Mouse (Mus musculus) stomach, embryonic 14.5 days (tissue): ENCODE measurements around the gene Gm10322. TPM values are rescaled to one million over a fixed set of nuclear protein-coding genes. Genes with fewer than 3 reads are reported as not detected.

Experiments
- ATAC-seq: fragments of 200-750 bp; cut with Nextera tagmentation; 2 replicates; pipeline ENCODE4 v1.8.0; 2017; ENCODE audit warnings: low read depth, moderate TSS enrichment; ENCODE audit not compliant: insufficient number of reproducible peaks, insufficient read depth, low FRiP score
- H3K27ac ChIP-seq: fragments of 300-500 bp; sonication (generic); 2 replicates; pipeline ENCODE4 v1.5.1; 2014; ENCODE audit warnings: mild to moderate bottlenecking, low read length, moderate library complexity, mixed read lengths
- H3K27me3 ChIP-seq: fragments of 300-500 bp; sonication (generic); 2 replicates; pipeline ENCODE4 v1.6.1; 2014; ENCODE audit warnings: low read length, control low read depth, mixed read lengths; ENCODE audit not compliant: control insufficient read depth, insufficient read depth
- H3K36me3 ChIP-seq: fragments of 300-500 bp; sonication (generic); 2 replicates; pipeline ENCODE4 v1.6.1; 2014; ENCODE audit warnings: mild to moderate bottlenecking, control low read depth, low read length, moderate library complexity, mixed read lengths; ENCODE audit not compliant: control insufficient read depth, insufficient read depth
- H3K4me1 ChIP-seq: fragments of 300-500 bp; sonication (generic); 2 replicates; pipeline ENCODE4 v1.6.1; 2014; ENCODE audit warnings: low read length, control low read depth, mixed read lengths; ENCODE audit not compliant: control insufficient read depth, insufficient read depth
- H3K4me2 ChIP-seq: fragments of 300-500 bp; sonication (generic); replicated peaks from 2 replicates; pipeline ENCODE4 v1.6.1; 2014; ENCODE audit warnings: low read depth, low read length, control low read depth
- H3K4me3 ChIP-seq: fragments of 300-500 bp; sonication (generic); 2 replicates; pipeline ENCODE4 v1.5.1; 2014; ENCODE audit warnings: low read depth, low read length, control low read depth
- H3K9ac ChIP-seq: fragments of 300-500 bp; sonication (generic); replicated peaks from 2 replicates; pipeline ENCODE4 v1.6.1; 2014; ENCODE audit warnings: low read depth, mild to moderate bottlenecking, control low read depth, low read length, moderate library complexity, mixed read lengths
- H3K9me3 ChIP-seq: fragments of 300-500 bp; sonication (generic); 2 replicates; pipeline ENCODE4 v1.6.1; 2016; ENCODE audit warnings: low read depth, low read length, control low read depth; ENCODE audit not compliant: control insufficient read depth
- WGBS: fragments of 180-500 bp; shearing (Covaris S2); extraction: QIAGEN DNeasy Blood & Tissue Kit; methylation state at CpG from one replicate; pipeline ENCODE4 v1.1.7; 2014; 5-methylcytosine and 5-hydroxymethylcytosine counted together
- polyA plus RNA-seq: library from polyadenylated mRNA; unstranded; fragments of >200 nt; fragmentation: Nextera tagmentation; extraction: Ambion mirVana; gene quantifications from 2 replicates; pipeline ENCODE4 v1.2.1, GENCODE M21; 2014

Gm10322 gene
- polyA plus RNA-seq, 1 experiment from 2014 or later = not detected

- Histone ChIP-seq H3K4me3 (no peak overlapping the region), H3K27me3 (no peaks in the 10 kb centered on the region), H3K4me2 (no peak overlapping the region), H3K9me3 (no peaks in the 10 kb centered on the region), H3K27ac (no peak overlapping the region), H3K9ac (no peak overlapping the region), H3K4me1 (no peaks in the 10 kb centered on the region), H3K36me3 (no peaks in the 10 kb centered on the region)
- ATAC-seq = no peak
- 61% methylated on average over 2 of the region's 2 CpGs for WGBS
These were observed 28.8 kb downstream of the Gm10322 start for GRCm38 (mm10) chr10:59644710-59645109.

DNA sequence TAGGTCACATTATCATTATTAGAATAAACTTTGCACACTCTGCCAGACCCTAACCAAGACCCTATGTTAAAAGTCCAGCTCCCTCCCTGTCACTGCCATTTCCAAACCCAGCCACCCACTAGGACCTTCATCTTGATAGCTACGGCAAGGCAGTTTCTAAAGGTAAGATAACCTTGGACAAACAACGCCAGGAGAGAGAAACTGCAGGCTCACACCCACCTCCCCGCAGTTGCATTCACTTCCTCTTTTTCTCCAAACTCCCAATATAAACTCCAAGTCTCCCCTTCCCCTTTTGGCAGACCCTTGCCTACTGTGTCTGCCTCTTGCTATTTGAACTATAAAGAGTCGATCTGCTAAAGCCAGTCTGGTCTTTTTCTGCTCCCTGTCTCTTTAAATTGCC, 29.3 kb downstream of the Gm10322 start:
- H3K27ac ChIP-seq = no peak overlapping the region
- H3K9ac ChIP-seq = no peak overlapping the region
- no peak overlapping the region for H3K4me3 ChIP-seq
- H3K4me2 ChIP-seq = no peak overlapping the region
- no peak for ATAC-seq
- no peaks in the 10 kb centered on the region for H3K27me3 ChIP-seq
- H3K4me1 ChIP-seq = no peaks in the 10 kb centered on the region
- no peaks in the 10 kb centered on the region for H3K36me3 ChIP-seq
- 48% methylated on average over 4 of the region's 4 CpGs for WGBS
- no peaks in the 10 kb centered on the region for H3K9me3 ChIP-seq

DNA sequence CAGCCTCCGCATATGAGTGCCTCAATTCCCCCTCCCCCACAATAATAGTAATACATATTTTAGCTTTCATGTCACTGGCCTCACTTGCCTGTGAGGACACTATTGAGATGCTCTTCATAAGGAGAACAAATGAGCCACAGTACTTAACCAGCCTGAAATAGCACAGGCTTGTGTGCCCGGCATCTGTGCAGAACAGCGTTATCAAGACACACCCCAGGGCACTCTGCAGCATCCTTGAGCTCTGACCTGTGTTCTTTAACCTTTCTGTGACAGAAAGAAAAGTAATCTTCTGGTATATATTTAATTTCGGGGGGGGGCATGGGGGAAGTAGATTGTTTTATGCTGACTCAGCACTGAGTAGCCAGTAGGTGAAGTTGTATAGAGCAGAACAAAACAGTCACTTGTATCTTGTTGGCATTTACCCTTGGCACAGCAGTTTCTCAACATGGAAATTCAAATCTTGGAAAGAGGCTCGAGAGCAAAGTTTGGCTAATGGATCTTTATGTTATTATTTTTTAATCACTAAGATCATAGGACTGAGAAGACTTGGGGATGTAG, 31.0 kb downstream of the Gm10322 start:
- no peak overlapping the region for H3K9ac ChIP-seq
- no peaks in the 10 kb centered on the region for H3K4me1 ChIP-seq
- no peaks in the 10 kb centered on the region for H3K27me3 ChIP-seq
- H3K27ac ChIP-seq = no peak overlapping the region
- no peaks in the 10 kb centered on the region for H3K9me3 ChIP-seq
- ATAC-seq = no peak
- WGBS = 75% methylated on average over 5 of the region's 5 CpGs
- no peak overlapping the region for H3K4me3 ChIP-seq
- no peak overlapping the region for H3K4me2 ChIP-seq
- H3K36me3 ChIP-seq = no peaks in the 10 kb centered on the region

GRCm38 (mm10) chr10:59656799-59657198, 40.9 kb downstream of the Gm10322 start:
- H3K27me3 ChIP-seq = no peaks in the 10 kb centered on the region
- no peak for ATAC-seq
- no peak overlapping the region for H3K9ac ChIP-seq
- H3K4me1 ChIP-seq = no peaks in the 10 kb centered on the region
- no peaks in the 10 kb centered on the region for H3K9me3 ChIP-seq
- whole genome bisulfite sequencing = 76% methylated on average over 13 of the region's 13 CpGs
- no peak overlapping the region for H3K4me2 ChIP-seq
- no peak overlapping the region for H3K27ac ChIP-seq
- H3K36me3 ChIP-seq = no peaks in the 10 kb centered on the region
- H3K4me3 ChIP-seq = no peak overlapping the region

DNA sequence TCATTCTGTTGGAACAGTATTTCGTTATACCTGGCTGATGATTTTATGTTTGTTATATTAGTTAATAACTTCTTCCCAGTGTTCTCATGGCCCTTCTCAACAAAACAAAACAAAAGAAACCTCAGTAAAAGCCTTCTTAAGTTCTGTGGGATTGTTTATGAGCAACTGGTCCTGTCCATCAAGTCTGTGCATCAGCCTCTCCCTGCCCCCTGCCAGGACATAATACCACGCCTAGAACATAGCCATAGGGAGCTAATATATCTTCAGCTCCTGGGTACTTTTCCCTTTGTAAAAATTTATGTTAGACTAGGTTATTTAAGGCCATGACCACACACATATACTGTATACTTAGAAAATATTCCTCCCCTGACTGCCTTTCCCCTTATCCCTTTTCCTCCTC, 48.9 kb downstream of the Gm10322 start:
- no peaks in the 10 kb centered on the region for H3K36me3 ChIP-seq
- H3K27ac ChIP-seq = no peak overlapping the region
- H3K4me2 ChIP-seq = no peak overlapping the region
- no peak overlapping the region for H3K9ac ChIP-seq
- H3K9me3 ChIP-seq = no peaks in the 10 kb centered on the region
- peaks cover 2% of the 10 kb centered on the region; the same call in 1 of the 2 replicates for H3K4me1 ChIP-seq
- no peak for ATAC-seq
- H3K4me3 ChIP-seq = no peak overlapping the region
- no peaks in the 10 kb centered on the region for H3K27me3 ChIP-seq
- 65% methylated on average over 2 of the region's 2 CpGs for WGBS

DNA sequence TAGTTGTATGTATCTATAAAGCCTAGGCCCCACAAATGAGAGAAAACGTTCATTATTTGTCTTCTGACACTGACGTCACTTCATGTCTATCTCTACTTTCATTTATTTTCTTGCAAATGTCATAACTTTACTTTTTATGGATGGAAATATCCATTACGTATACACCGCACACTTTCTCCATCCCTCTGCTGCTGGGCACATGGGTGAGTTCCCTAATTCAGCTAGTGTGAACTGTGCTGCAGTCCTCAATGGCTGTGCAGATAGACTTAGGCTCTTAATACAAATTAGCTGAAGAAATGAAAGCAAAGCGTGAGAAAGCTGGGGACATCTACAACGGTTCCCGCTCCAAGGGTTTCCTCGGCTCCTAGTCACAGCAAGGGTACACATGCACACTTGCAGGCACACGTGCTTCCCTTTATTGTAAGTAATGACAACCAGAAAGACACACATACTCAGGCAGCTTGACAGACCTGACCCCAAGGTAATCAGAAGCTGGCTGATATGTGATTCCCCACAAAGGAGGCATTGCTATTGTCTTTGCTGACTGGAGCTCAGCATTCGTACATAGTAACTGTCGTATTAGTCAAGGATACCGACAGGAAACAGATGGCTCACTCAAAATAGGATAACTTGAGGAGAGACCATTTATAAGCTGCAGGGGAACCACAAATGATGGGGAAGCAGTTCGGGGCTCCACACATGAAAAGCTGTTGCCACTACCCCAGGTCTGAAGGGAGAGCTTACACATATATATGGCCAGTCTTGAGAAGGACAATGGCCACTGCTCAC, 49.8 kb downstream of the Gm10322 start:
- H3K4me1 ChIP-seq = peaks cover 2% of the 10 kb centered on the region; the same call in 1 of the 2 replicates
- H3K36me3 ChIP-seq = no peaks in the 10 kb centered on the region
- ATAC-seq = no peak
- H3K27ac ChIP-seq = no peak overlapping the region
- H3K4me2 ChIP-seq = no peak overlapping the region
- H3K9me3 ChIP-seq = no peaks in the 10 kb centered on the region
- WGBS = 66% methylated on average over 13 of the region's 13 CpGs
- H3K4me3 ChIP-seq = no peak overlapping the region
- H3K27me3 ChIP-seq = no peaks in the 10 kb centered on the region
- no peak overlapping the region for H3K9ac ChIP-seq

Other genes starting within 250 kb of the Gm10322 start
- gene Gm10273, start 220.4 kb upstream of the Gm10322 start, polyA plus RNA-seq = 3.5 and 4.5 TPM in 2 replicates
- gene Pla2g12b, start 212.4 kb upstream of the Gm10322 start, polyA plus RNA-seq = 1.7 and 2.4 TPM in 2 replicates
- 0.77 and 1.5 TPM in 2 replicates for gene Oit3, start 174.3 kb upstream of the Gm10322 start, polyA plus RNA-seq
- gene Mcu, start 629 bp downstream of the Gm10322 start, polyA plus RNA-seq = 60.4 and 66.4 TPM in 2 replicates
- gene Micu1, start 86.4 kb downstream of the Gm10322 start, polyA plus RNA-seq = 73.6 and 74.5 TPM in 2 replicates